Mouse (Mus musculus): Measurements from ENCODE around the gene Gna15. TPM values are rescaled to one million over a fixed set of nuclear protein-coding genes. Genes with fewer than 3 reads are reported as not detected.

Gene Gna15
- polyA plus RNA-seq, 1 experiment from 2014 or later, result 1.4 TPM

GRCm38 (mm10) chr10:81500032-81500431 lies 24.0 kb downstream of the Gna15 start, which contains the start of gene S1pr4:
TSS of gene S1pr4 (minus strand) at chr10:81500132.
- no peak within 1 kb of the TSS for H3K27ac ChIP-seq (ENCODE audit: low read depth, low read length)

DNA sequence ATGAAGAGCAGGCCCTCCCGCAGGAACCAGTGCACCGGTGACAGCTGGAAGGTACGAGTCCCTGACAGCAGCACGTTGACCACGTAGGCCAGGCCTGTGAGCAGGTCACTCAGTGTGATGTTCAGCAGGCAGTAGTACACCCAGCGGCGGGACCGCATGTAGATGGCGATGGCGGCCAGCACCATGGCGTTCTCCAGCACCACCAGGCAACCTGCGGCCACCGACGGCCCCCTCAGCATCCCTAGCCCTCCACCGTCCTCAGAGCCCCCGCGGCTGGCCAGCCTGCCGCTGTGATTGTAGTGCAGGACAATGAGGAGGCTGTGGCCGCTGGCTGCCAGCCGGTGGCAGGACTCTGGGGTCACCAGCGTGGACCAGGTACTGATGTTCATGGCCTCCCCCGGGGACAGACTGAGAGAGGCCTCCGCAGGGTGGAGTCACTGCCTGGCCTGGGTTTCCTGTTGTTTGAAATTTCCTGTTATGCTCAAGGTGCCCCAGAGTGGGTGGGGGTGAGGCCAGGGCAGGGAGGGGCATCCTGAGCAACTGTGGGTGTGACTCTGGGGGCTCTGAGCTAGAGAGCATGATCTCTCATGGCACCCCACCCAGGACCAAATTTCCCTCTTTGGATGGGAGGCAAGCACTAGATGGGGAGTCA lies 24.6 kb downstream of the Gna15 start:
- Histone ChIP-seq H3K9ac (ENCODE audit: low read length) (no peak overlapping the region), H3K4me3 (ENCODE audit: low read depth, low read length) (no peak overlapping the region), H3K9me3 (ENCODE audit: control insufficient read depth, low read length) (no peaks in the 10 kb centered on the region), H3K36me3 (ENCODE audit: control insufficient read depth, insufficient read depth, low read length) (no peaks in the 10 kb centered on the region), H3K27ac (ENCODE audit: low read depth, low read length) (no peak overlapping the region), H3K4me2 (no peak overlapping the region), H3K4me1 (ENCODE audit: control insufficient read depth, insufficient read depth, low read length) (peaks cover 10% of the 10 kb centered on the region), H3K27me3 (ENCODE audit: control insufficient read depth, insufficient read depth, low read length) (no peaks in the 10 kb centered on the region; the same call in 1 of the 2 replicates)
- WGBS, result 81% methylated on average over 23 of the region's 23 CpGs
- DNase-seq (ENCODE audit: low spot score, missing footprints) (no peak), ATAC-seq (ENCODE audit: low FRiP score) (no peak)

More at GRCm38 (mm10) chr10:81500032-81500431, 24.0 kb downstream of the Gna15 start, which contains the start of gene S1pr4:
- no peaks in the 10 kb centered on the region for H3K36me3 ChIP-seq (ENCODE audit: control insufficient read depth, insufficient read depth, low read length)
- ATAC-seq (ENCODE audit: low FRiP score), result no peak
- no peaks in the 10 kb centered on the region for H3K9me3 ChIP-seq (ENCODE audit: control insufficient read depth, low read length)
- peaks cover 6% of the 10 kb centered on the region for H3K4me1 ChIP-seq (ENCODE audit: control insufficient read depth, insufficient read depth, low read length)
- no peak for DNase-seq (ENCODE audit: low spot score, missing footprints)
- H3K4me3 ChIP-seq (ENCODE audit: low read depth, low read length), result no peak within 1 kb of the TSS
- H3K9ac ChIP-seq (ENCODE audit: low read length), result no peak within 1 kb of the TSS
- no peak within 1 kb of the TSS for H3K4me2 ChIP-seq
- no peaks in the 10 kb centered on the region; the same call in 1 of the 2 replicates for H3K27me3 ChIP-seq (ENCODE audit: control insufficient read depth, insufficient read depth, low read length)
- 89% methylated on average over 2 of the region's 3 CpGs for WGBS

DNA sequence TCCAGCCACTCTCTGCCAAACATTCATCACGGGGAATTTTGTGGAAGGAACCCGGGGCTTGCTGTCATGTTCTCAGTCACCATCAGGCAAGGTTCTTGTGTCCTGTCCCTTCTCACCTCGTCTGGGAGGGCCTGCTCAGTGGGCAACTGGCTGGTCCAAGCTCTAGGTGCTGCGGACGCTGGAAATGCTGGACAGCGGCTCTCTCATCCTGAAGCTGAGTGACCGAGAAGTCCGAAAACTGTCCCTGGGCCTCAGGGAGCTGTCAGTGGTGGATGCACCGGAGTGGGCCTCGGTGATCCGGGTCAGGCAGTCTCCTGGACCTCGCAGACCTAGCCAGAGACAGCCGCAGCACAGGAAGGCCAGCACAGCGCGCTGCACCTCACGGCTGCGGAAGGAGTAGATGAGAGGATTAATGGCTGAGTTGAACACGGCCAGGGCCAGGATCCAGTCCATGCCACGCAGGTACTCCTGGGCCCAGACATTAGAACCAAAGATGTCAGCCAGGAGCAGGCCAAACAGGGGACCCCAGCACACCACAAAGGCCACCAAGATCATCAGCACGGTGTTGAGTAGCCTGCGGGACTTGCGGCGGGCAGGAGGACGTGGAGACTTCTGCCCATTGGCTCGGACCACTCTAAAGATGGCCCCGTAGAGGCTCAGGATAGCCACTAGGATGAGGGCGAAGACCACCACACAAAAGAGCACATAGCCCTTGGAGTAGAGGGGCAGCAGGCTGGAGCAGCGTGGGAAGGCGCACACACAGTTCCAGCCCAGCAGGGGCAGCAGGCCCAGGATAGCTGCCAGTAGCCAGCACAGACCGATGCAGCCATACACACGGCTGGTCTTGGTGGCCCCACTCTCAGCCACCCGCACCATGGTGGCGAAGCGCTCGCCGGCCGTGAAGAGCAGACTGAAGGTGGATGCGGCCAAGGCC lies 25.4 kb downstream of the Gna15 start:
- H3K36me3 ChIP-seq (ENCODE audit: control insufficient read depth, insufficient read depth, low read length), result no peaks in the 10 kb centered on the region
- H3K4me1 ChIP-seq (ENCODE audit: control insufficient read depth, insufficient read depth, low read length), result peaks cover 10% of the 10 kb centered on the region
- H3K9ac ChIP-seq (ENCODE audit: low read length), result no peak overlapping the region
- WGBS, result 86% methylated on average over 38 of the region's 38 CpGs
- H3K27ac ChIP-seq (ENCODE audit: low read depth, low read length), result no peak overlapping the region
- no peak overlapping the region for H3K4me2 ChIP-seq
- H3K9me3 ChIP-seq (ENCODE audit: control insufficient read depth, low read length), result no peaks in the 10 kb centered on the region
- no peaks in the 10 kb centered on the region; the same call in 1 of the 2 replicates for H3K27me3 ChIP-seq (ENCODE audit: control insufficient read depth, insufficient read depth, low read length)
- ATAC-seq (ENCODE audit: low FRiP score), result no peak
- H3K4me3 ChIP-seq (ENCODE audit: low read depth, low read length), result no peak overlapping the region
- no peak for DNase-seq (ENCODE audit: low spot score, missing footprints)

GRCm38 (mm10) chr10:81497401-81498270 lies 26.4 kb downstream of the Gna15 start:
- H3K9ac ChIP-seq (ENCODE audit: low read length), result no peak overlapping the region
- H3K9me3 ChIP-seq (ENCODE audit: control insufficient read depth, low read length), result no peaks in the 10 kb centered on the region
- peak overlapping the region; percentile 46; the same call in 1 of the 2 replicates for H3K4me2 ChIP-seq
- no peaks in the 10 kb centered on the region; the same call in 1 of the 2 replicates for H3K27me3 ChIP-seq (ENCODE audit: control insufficient read depth, insufficient read depth, low read length)
- no peak overlapping the region for H3K4me3 ChIP-seq (ENCODE audit: low read depth, low read length)
- peaks cover 3% of the 10 kb centered on the region; the same call in 1 of the 2 replicates for H3K36me3 ChIP-seq (ENCODE audit: control insufficient read depth, insufficient read depth, low read length)
- ATAC-seq (ENCODE audit: low FRiP score), result no peak
- H3K27ac ChIP-seq (ENCODE audit: low read depth, low read length), result no peak overlapping the region
- 82% methylated on average over 17 of the region's 17 CpGs for WGBS
- H3K4me1 ChIP-seq (ENCODE audit: control insufficient read depth, insufficient read depth, low read length), result peaks cover 10% of the 10 kb centered on the region
- DNase-seq (ENCODE audit: low spot score, missing footprints), result no peak

GRCm38 (mm10) chr10:81496969-81497368 lies 27.1 kb downstream of the Gna15 start:
- 44% methylated on average over 4 of the region's 4 CpGs for WGBS
- H3K4me2 ChIP-seq, result peak overlapping the region; percentile 46
- no peaks in the 10 kb centered on the region for H3K9me3 ChIP-seq (ENCODE audit: control insufficient read depth, low read length)
- H3K36me3 ChIP-seq (ENCODE audit: control insufficient read depth, insufficient read depth, low read length), result peaks cover 8% of the 10 kb centered on the region
- peak overlapping the region; percentile 70 for H3K9ac ChIP-seq (ENCODE audit: low read length)
- H3K27ac ChIP-seq (ENCODE audit: low read depth, low read length), result no peak overlapping the region
- ATAC-seq (ENCODE audit: low FRiP score) (no peak), DNase-seq (ENCODE audit: low spot score, missing footprints) (no peak)
- peaks cover 10% of the 10 kb centered on the region for H3K4me1 ChIP-seq (ENCODE audit: control insufficient read depth, insufficient read depth, low read length)
- no peaks in the 10 kb centered on the region; the same call in 1 of the 2 replicates for H3K27me3 ChIP-seq (ENCODE audit: control insufficient read depth, insufficient read depth, low read length)
- peak overlapping the region; percentile 83 for H3K4me3 ChIP-seq (ENCODE audit: low read depth, low read length)

- Histone ChIP-seq H3K36me3 (ENCODE audit: control insufficient read depth, insufficient read depth, low read length) (peaks cover 12% of the 10 kb centered on the region), H3K4me3 (ENCODE audit: low read depth, low read length) (peak within 1 kb of the TSS; percentile 83), H3K4me1 (ENCODE audit: control insufficient read depth, insufficient read depth, low read length) (peaks cover 10% of the 10 kb centered on the region), H3K4me2 (peak within 1 kb of the TSS; percentile 99), H3K9ac (ENCODE audit: low read length) (peak within 1 kb of the TSS; percentile 87), H3K27me3 (ENCODE audit: control insufficient read depth, insufficient read depth, low read length) (no peaks in the 10 kb centered on the region; the same call in 1 of the 2 replicates), H3K27ac (ENCODE audit: low read depth, low read length) (peak within 1 kb of the TSS; percentile 32; the same call in 1 of the 2 replicates), H3K9me3 (ENCODE audit: control insufficient read depth, low read length) (no peaks in the 10 kb centered on the region)
- ATAC-seq (ENCODE audit: low FRiP score) (peak; percentile 96), DNase-seq (ENCODE audit: low spot score, missing footprints) (peak; percentile 99)
- under 1% methylated on average over 45 of the region's 45 CpGs for WGBS
Measured at GRCm38 (mm10) chr10:81496264-81496901, 27.6 kb downstream of the Gna15 start, which contains the start of gene Ncln. TSS of gene Ncln (minus strand) at chr10:81496392.

GRCm38 (mm10) chr10:81495616-81496263 lies 28.3 kb downstream of the Gna15 start:
- WGBS, result 2% methylated on average over 41 of the region's 41 CpGs
- Histone ChIP-seq H3K27me3 (ENCODE audit: control insufficient read depth, insufficient read depth, low read length) (no peaks in the 10 kb centered on the region; the same call in 1 of the 2 replicates), H3K36me3 (ENCODE audit: control insufficient read depth, insufficient read depth, low read length) (peaks cover 16% of the 10 kb centered on the region), H3K9ac (ENCODE audit: low read length) (peak overlapping the region; percentile 87), H3K4me3 (ENCODE audit: low read depth, low read length) (peak overlapping the region; percentile 83), H3K27ac (ENCODE audit: low read depth, low read length) (peak overlapping the region; percentile 32; the same call in 1 of the 2 replicates), H3K4me2 (peak overlapping the region; percentile 99), H3K9me3 (ENCODE audit: control insufficient read depth, low read length) (no peaks in the 10 kb centered on the region), H3K4me1 (ENCODE audit: control insufficient read depth, insufficient read depth, low read length) (peaks cover 10% of the 10 kb centered on the region)
- DNase-seq (ENCODE audit: low spot score, missing footprints) (peak; percentile 87), ATAC-seq (ENCODE audit: low FRiP score) (peak; percentile 54)
